Mouse (Mus musculus): ENCODE results near the gene 4931417E11Rik.

GRCm38 (mm10) chr6:73497321-73497720 lies 27.9 kb upstream of the 4931417E11Rik start:
- TF ChIP-seq GATA1 (IDR thresholded peaks at IDR 0.05; ENCODE audit: borderline replicate concordance, low read length) (no peak), FLI1 (IDR thresholded peaks at IDR 0.05; ENCODE audit: low read length) (no peak)

Measured in megakaryocyte, embryonic 14.5 days (primary cell).